Mouse (Mus musculus) liver, adult 2 months (tissue): ENCODE measurements around the gene Tpx2. TPM values are rescaled to one million over a fixed set of nuclear protein-coding genes. Genes with fewer than 3 reads are reported as not detected.
A peak's percentile ranks its signal among the peaks of the same experiment; 100 is the strongest.

Source experiments
- DNase-seq: peaks from one replicate; pipeline ENCODE4 v3.0.0-alpha.2; 2011; ENCODE audit warnings: low read depth, low spot score; ENCODE audit errors: extremely low read depth
- H3K27ac ChIP-seq: fragments of 200-500 bp; replicated peaks from 2 replicates; pipeline ENCODE4 v1.5.1; 2012; ENCODE audit warnings: low read depth, mild to moderate bottlenecking, control low read depth, inconsistent platforms, low read length; ENCODE audit not compliant: insufficient read depth
- H3K27me3 ChIP-seq: fragments of 200-500 bp; 2 replicates; pipeline ENCODE4 v1.6.1; 2012; ENCODE audit warnings: mild to moderate bottlenecking, moderate library complexity, low read length, inconsistent platforms; ENCODE audit not compliant: control insufficient read depth, insufficient read depth
- H3K36me3 ChIP-seq: fragments of 200-500 bp; 2 replicates; pipeline ENCODE4 v1.6.1; 2012; ENCODE audit warnings: low read length, inconsistent platforms; ENCODE audit not compliant: control insufficient read depth, insufficient read depth
- H3K4me1 ChIP-seq: fragments of 200-500 bp; 2 replicates; pipeline ENCODE4 v1.6.1; 2011; ENCODE audit warnings: low read length; ENCODE audit not compliant: control insufficient read depth, insufficient read depth
- H3K4me3 ChIP-seq: fragments of 200-500 bp; 2 replicates; pipeline ENCODE4 v1.5.1; 2011; ENCODE audit warnings: low read depth, mild to moderate bottlenecking, control low read depth, low read length, moderate library complexity; ENCODE audit not compliant: insufficient read depth
- H3K79me2 ChIP-seq: fragments of 200-500 bp; 2 replicates; pipeline ENCODE4 v1.6.1; 2012; ENCODE audit warnings: inconsistent platforms, mild to moderate bottlenecking, low read length, moderate library complexity; ENCODE audit not compliant: control insufficient read depth, insufficient read depth
- H3K9ac ChIP-seq: fragments of 200-500 bp; 2 replicates; pipeline ENCODE4 v1.6.1; 2012; ENCODE audit warnings: low read depth, mild to moderate bottlenecking, control low read depth, inconsistent platforms, low read length
- CTCF ChIP-seq: fragments of 200-500 bp; IDR thresholded peaks from 2 replicates; pipeline ENCODE4 v1.5.1; 2011; ENCODE audit warnings: low read depth, low read length, control low read depth
- POLR2A ChIP-seq: fragments of 200-500 bp; IDR thresholded peaks from 2 replicates; pipeline ENCODE4 v1.6.1; 2011; ENCODE audit warnings: low read length, control low read depth; ENCODE audit not compliant: insufficient read depth; ENCODE audit errors: extremely low read depth
- WGBS: fragments of 180-500 bp; shearing (Covaris S2); methylation state at CpG from one replicate; pipeline ENCODE4 v1.1.7; 2018; 5-methylcytosine and 5-hydroxymethylcytosine counted together
- polyA plus RNA-seq: library from polyadenylated mRNA; depleted of rRNA; stranded (reverse); fragments of >200 nt; gene quantifications from 2 replicates; pipeline ENCODE4 v1.2.3, GENCODE M21; 2012
- total RNA-seq: library from RNA; depleted of rRNA; stranded (reverse); fragments of >200 nt; gene quantifications from 2 replicates; pipeline ENCODE4 v1.2.3, GENCODE M21; 2014

Tpx2 gene
- total and polyA plus RNA-seq, 2 experiments = 0.04 to 0.18 TPM

DNA sequence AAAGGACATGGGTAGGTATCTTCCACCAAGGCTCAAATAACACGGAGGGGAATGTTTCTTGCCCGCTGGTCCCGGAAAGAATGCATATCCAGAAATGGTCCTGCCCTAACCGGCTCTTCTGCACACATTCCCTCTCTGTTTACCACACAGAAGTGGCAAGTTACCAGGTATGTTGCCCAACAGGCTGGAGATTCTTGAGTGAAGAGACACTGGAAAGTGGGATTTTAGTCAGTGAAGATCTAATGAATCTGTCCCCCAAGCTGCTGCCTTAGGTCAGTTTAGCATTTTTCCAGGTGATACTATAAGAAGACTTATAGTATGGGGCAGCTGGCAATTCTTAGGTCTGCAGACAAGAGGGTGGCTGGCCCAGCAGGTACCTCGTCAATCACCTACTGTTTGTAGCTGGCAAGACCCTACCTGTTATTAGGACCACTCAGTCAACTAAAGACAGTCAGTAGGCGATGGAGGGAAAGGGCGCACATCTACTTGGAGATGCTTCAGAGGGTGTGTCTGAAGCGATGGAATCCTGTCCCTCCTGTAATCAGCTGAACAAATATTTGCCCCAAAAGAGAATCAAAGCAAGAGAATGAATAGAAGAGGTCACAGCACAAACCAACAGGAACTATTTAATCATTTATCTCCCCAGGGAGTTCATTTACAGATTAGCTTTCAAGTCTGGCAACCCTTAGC is 20.3 kb upstream of the Tpx2 start:
- peak; percentile 92 for DNase-seq
- H3K36me3 ChIP-seq = peaks cover 1% of the 10 kb centered on the region; the same call in 1 of the 2 replicates

DNA sequence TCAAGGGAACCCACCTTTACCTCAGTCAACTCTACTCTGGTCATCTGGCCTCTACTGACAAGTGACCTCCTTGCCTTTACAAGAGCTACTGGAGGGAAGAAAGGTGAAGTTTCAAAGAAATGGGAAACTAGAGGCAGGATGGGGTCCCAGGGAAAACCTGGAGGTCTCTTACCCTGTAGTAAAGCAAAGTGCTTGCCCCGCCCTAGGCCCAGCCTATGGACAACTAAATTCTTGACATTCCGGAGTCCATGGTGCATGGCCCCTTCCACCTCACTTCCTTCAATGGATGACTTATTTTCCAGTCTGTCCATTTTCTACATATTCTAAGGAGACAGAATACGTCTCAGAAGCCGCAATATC is 19.8 kb upstream of the Tpx2 start:
- Histone ChIP-seq H3K36me3 (peaks cover 1% of the 10 kb centered on the region; the same call in 1 of the 2 replicates), H3K27me3 (no peaks in the 10 kb centered on the region), H3K4me3 (peak overlapping the region; percentile 84), H3K79me2 (peaks cover 28% of the 10 kb centered on the region; the same call in 1 of the 2 replicates), H3K27ac (peak overlapping the region; percentile 95), H3K9ac (peak overlapping the region; percentile 75), H3K4me1 (peaks cover 19% of the 10 kb centered on the region)
- no peak for TF ChIP-seq POLR2A
- no peak for TF ChIP-seq CTCF
- WGBS = 20% methylated on average over 4 of the region's 4 CpGs
- no peak for DNase-seq

More for the DNA sequence above, 20.3 kb upstream of the Tpx2 start:
- H3K27ac ChIP-seq = peak overlapping the region; percentile 95
- H3K27me3 ChIP-seq = no peaks in the 10 kb centered on the region
- H3K79me2 ChIP-seq = peaks cover 31% of the 10 kb centered on the region; the same call in 1 of the 2 replicates
- peaks cover 19% of the 10 kb centered on the region for H3K4me1 ChIP-seq
- H3K4me3 ChIP-seq = peak overlapping the region; percentile 84
- no peak for TF ChIP-seq CTCF
- TF ChIP-seq POLR2A = no peak
- WGBS = 18% methylated on average over 8 of the region's 8 CpGs
- H3K9ac ChIP-seq = peak overlapping the region; percentile 75

DNA sequence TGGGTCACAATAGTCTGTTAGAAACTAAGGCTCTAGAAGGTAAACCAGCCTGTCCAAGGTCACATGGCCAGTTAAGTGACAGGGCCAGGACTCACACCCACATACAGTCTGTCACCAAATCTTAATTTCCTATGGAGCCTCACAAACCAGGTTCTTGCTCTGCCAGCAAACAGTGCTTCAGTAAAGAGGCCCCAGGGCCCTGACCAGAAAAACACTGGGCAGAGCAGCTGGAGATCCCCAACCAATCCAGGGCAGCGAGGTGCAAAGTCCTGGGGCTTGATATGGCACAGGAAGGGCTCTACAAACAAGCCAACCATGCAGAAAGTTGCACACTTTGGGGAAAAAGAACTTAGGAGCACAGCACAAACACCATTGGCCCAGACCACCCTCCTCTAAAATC is 19.2 kb upstream of the Tpx2 start:
- TF ChIP-seq CTCF = no peak
- 0 out of 2 replicates have a peak, but pooled peaks have one; percentile 31 for TF ChIP-seq POLR2A
- Histone ChIP-seq H3K27me3 (no peaks in the 10 kb centered on the region), H3K9ac (peak overlapping the region; percentile 75), H3K4me3 (peak overlapping the region; percentile 84), H3K27ac (peak overlapping the region; percentile 95), H3K36me3 (peaks cover 1% of the 10 kb centered on the region; the same call in 1 of the 2 replicates), H3K79me2 (peaks cover 28% of the 10 kb centered on the region; the same call in 1 of the 2 replicates), H3K4me1 (peaks cover 19% of the 10 kb centered on the region)
- 0% methylated on average over 1 of the region's 1 CpGs for WGBS
- DNase-seq = peak; percentile 92

DNA sequence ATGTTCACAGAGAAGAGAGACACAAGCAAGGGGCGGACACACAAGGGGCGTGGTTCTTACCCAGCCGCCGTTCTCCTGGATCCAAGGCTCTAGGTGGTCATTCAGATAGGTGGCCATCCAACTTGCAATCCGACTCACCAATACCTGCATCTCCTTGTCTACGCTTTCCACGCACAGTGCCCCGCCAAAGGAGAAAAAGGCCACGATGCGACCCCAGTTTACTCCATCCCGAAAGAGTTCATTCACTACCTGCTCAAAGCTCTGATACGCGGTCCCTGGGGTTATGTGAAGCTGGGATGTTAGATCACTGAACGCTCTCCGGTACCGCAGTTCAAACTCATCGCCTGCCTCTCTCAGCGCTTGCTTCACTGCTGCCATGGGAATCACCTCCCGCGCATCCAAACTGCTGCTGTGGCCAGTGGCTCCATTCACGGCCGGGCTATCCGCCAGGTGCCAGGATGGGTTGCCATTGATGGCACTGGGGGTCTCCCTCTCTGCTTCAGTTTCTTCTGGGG is 18.3 kb upstream of the Tpx2 start:
- Histone ChIP-seq H3K9ac (peak overlapping the region; percentile 8), H3K4me1 (peaks cover 19% of the 10 kb centered on the region), H3K79me2 (peaks cover 20% of the 10 kb centered on the region; the same call in 1 of the 2 replicates), H3K4me3 (peak overlapping the region; percentile 84), H3K27ac (peak overlapping the region; percentile 95), H3K27me3 (no peaks in the 10 kb centered on the region), H3K36me3 (peaks cover 1% of the 10 kb centered on the region; the same call in 1 of the 2 replicates)
- peak; percentile 38 for DNase-seq
- WGBS = 16% methylated on average over 23 of the region's 23 CpGs
- TF ChIP-seq CTCF (no peak), POLR2A (no peak)

DNA sequence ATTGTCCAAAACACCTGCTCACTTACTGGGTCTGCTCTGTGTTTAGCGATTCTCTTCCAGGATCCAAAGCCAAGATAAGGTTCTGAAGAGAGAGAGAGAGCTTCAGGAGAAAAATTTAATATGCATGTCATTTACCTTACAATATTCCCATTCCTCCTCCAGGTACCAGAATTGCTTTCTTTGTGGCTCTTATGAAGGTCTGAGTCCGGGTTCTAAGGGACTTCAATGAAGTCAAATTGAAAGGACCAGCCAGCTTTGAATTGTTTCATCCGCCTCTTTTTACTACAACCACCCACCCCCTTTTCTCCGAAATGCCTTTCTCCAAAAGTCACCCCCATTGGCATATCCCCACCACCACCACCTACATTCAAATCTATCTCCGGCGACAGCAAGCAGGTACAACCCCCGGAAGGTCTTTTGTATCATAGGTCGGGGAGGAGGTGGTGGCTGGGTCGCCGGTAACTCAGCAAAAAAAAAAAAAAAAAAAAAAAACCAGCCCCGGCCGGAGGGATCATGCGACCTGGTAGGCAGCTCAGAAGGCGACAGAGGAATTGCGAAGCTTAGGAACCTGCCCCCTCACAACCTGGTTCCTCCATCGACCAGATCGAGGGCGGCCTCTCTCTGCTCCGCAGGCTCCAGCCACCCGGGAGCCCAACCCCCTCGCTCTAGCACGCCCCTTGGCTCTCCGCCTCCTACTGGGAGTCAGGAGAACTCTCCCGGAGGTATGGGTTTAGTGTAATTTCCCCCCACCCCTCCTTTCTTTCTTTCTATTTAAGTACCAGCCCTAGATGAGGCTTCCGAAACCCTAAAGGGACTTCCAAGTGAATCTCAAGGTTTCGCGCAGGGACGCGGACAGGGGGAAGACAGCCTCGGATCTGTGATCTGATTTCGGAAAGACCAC is 17.5 kb upstream of the Tpx2 start:
- Histone ChIP-seq H3K27me3 (no peaks in the 10 kb centered on the region), H3K4me1 (peaks cover 19% of the 10 kb centered on the region), H3K27ac (peak overlapping the region; percentile 95), H3K4me3 (peak overlapping the region; percentile 84), H3K79me2 (peaks cover 16% of the 10 kb centered on the region; the same call in 1 of the 2 replicates), H3K9ac (peak overlapping the region; percentile 85), H3K36me3 (peaks cover 1% of the 10 kb centered on the region; the same call in 1 of the 2 replicates)
- TF ChIP-seq POLR2A (0 out of 2 replicates have a peak, but pooled peaks have one; percentile 31), CTCF (peak; percentile 77)
- peak; percentile 86 for DNase-seq
- WGBS = under 1% methylated on average over 31 of the region's 31 CpGs
